Comparison of ENCODE assay signal across 19 mouse cellular contexts in genomic region chr15:93502703-93503102, GRCm38 (mm10).
DNase-seq lines count a peak whose midpoint lies in the region; ATAC-seq and TF ChIP-seq lines count a peak whose summit lies in the region.
"Had no signal": no experiment of that assay in that cellular context is flagged by ENCODE, and none has a peak within 500 bp of the region (broad histone marks: within the 10 kb centered on the region; RNA-seq: fewer than 3 reads in every experiment).

No protein-coding gene starts in this region.

- 89% methylated on average over 9 of the region's 9 CpGs for WGBS in liver, embryonic 11.5 days

- H3K36me3 ChIP-seq in liver, embryonic 11.5 days (ENCODE audit: control insufficient read depth, insufficient read depth, low read length), result peaks cover 42% of the 10 kb centered on the region
- H3K36me3 ChIP-seq in ES-Bruce4 (ENCODE audit: control insufficient read depth, insufficient read depth, low read length, poor library complexity, severe bottlenecking), result no peaks in the 10 kb centered on the region

- no peak for ATAC-seq in liver, embryonic 11.5 days (replicated peaks; ENCODE audit: low FRiP score)
- ATAC-seq in frontal cortex, adult (ENCODE audit: low TSS enrichment), result no peak

- no peak for TF ChIP-seq POLR2A in ES-Bruce4 (IDR thresholded peaks at IDR 0.05; ENCODE audit: insufficient read depth, low read length)

- intact Hi-C loops in gastrocnemius, adult 2 months (cut with DNase I), result no loop called here

- no peak overlapping the region for H3K4me3 ChIP-seq in gastrocnemius, adult 2 months
- H3K4me3 ChIP-seq in liver, embryonic 11.5 days (ENCODE audit: low read depth, low read length), result no peak overlapping the region
- peak overlapping the region; percentile 73 for H3K4me3 ChIP-seq in ES-Bruce4 (ENCODE audit: low read depth, low read length)
- H3K4me3 ChIP-seq: hindbrain, embryonic 10.5 days; limb, embryonic 12.5 days; myocyte; neural tube, embryonic 15.5 days had no signal

- peak; percentile 43; the same call in 1 of the 2 replicates for TF ChIP-seq CTCF in gastrocnemius, adult 2 months (IDR thresholded peaks at IDR 0.05)
- TF ChIP-seq CTCF in ES-Bruce4 (IDR thresholded peaks at IDR 0.05; ENCODE audit: low read depth, low read length), result no peak

- no peak overlapping the region for H3K4me2 ChIP-seq in liver, embryonic 11.5 days
- H3K4me2 ChIP-seq: limb, embryonic 12.5 days; neural tube, embryonic 15.5 days had no signal

- no peak for DNase-seq in gastrocnemius, adult 2 months
- no peak for DNase-seq in gastrocnemius, adult 8-10 months (ENCODE audit: low spot score in 2 of 2)
- peak; percentile 29 for DNase-seq in liver, embryonic 11.5 days (ENCODE audit: low spot score)
- DNase-seq in liver, result no peak
- DNase-seq in induced T-regulatory cell, adult 2 months (ENCODE audit: low read depth), result peak; percentile 19
- DNase-seq in thymus, adult 18-20 months, result no peak
- DNase-seq: adrenal gland, postnatal 25 days; B cell, adult 2 months; cerebellum, adult 2 months; lung, adult 2 months; midbrain, embryonic 14.5 days; retina, postnatal 1 day; right cerebral cortex, postnatal 4 days had no signal

- no peaks in the 10 kb centered on the region for H3K27me3 ChIP-seq in liver, embryonic 11.5 days (replicated peaks; ENCODE audit: control insufficient read depth, insufficient read depth, low read length)
- no peaks in the 10 kb centered on the region for H3K27me3 ChIP-seq in ES-Bruce4 (ENCODE audit: control insufficient read depth, insufficient read depth, low read length, poor library complexity, severe bottlenecking)
- H3K27me3 ChIP-seq: limb, embryonic 12.5 days; neural tube, embryonic 15.5 days had no signal

- H3K9ac ChIP-seq in liver, embryonic 11.5 days (ENCODE audit: low read depth, low read length), result no peak overlapping the region
- peak overlapping the region; percentile 38 for H3K9ac ChIP-seq in ES-Bruce4 (ENCODE audit: low read depth, poor library complexity, severe bottlenecking)
- H3K9ac ChIP-seq: limb, embryonic 12.5 days; neural tube, embryonic 15.5 days had no signal

- no peaks in the 10 kb centered on the region for H3K4me1 ChIP-seq in liver, embryonic 11.5 days (replicated peaks; ENCODE audit: control insufficient read depth, insufficient read depth, low read length)
- no peaks in the 10 kb centered on the region for H3K4me1 ChIP-seq in ES-Bruce4 (ENCODE audit: control insufficient read depth, insufficient read depth, low read length)
- H3K4me1 ChIP-seq: hindbrain, embryonic 10.5 days; limb, embryonic 12.5 days had no signal

- H3K27ac ChIP-seq in gastrocnemius, adult 2 months, result no peak overlapping the region
- no peak overlapping the region for H3K27ac ChIP-seq in liver, embryonic 11.5 days (ENCODE audit: low read depth, low read length)
- H3K27ac ChIP-seq in ES-Bruce4 (ENCODE audit: insufficient read depth, low read length), result no peak overlapping the region
- H3K27ac ChIP-seq: hindbrain, embryonic 10.5 days; limb, embryonic 12.5 days; neural tube, embryonic 15.5 days had no signal

- TF ChIP-seq EP300 in ES-Bruce4 (IDR thresholded peaks at IDR 0.05; ENCODE audit: insufficient read depth, low read depth, low read length), result no peak

- no peaks in the 10 kb centered on the region for H3K9me3 ChIP-seq in liver, embryonic 11.5 days (ENCODE audit: control insufficient read depth, low read length)
- no peaks in the 10 kb centered on the region for H3K9me3 ChIP-seq in ES-Bruce4 (replicated peaks; ENCODE audit: control insufficient read depth, insufficient read depth, low read length, poor library complexity, severe bottlenecking)
- H3K9me3 ChIP-seq: limb, embryonic 12.5 days; neural tube, embryonic 15.5 days had no signal

Comparison
In these comparisons a context has a peak if more than half of its experiments do, and no peak if none do; other contexts are left out.
1. DNase-seq: peak in liver, embryonic 11.5 days (single experiment) and induced T-regulatory cell, adult 2 months (single experiment); none in gastrocnemius, adult 2 months (single experiment), gastrocnemius, adult 8-10 months (0 of 2), liver (single experiment) and thymus, adult 18-20 months (0 of 2).